Mouse (Mus musculus): ENCODE results near the gene Zmynd11.
A peak's percentile ranks its signal among the peaks of the same experiment; 100 is the strongest.

Zmynd11 gene

DNA sequence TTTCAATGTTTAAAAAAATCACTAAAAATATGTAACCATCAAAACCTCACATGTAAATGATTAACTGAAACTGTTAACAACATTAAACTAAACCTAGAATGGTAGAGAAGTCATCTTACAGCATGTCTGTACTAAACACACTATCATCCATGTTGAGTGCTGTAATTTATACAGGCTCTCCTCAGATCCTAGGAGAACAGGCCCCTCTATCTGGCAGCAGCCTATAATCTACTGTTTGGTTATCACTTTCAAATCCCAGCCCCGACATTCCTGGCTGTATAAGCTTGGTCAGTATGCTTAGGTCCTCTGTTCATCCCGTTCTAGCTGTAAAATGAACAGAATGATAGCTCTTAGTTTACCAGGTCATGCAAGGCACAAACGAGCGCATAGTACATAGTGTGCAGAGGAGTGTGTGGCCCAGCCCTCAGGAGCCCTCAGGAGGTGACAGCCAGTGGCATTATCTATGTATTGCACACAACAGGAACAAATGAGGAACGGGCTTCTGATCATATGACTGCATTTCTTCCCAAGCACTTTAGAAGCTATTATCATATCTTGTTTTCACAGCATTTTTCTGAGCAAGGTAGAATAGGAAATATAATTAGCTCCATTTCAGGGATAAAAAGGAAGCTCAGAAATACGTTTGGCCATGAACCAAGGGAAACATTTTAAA lies 51.5 kb downstream of the Zmynd11 start:
- DNase-seq (ENCODE audit: low read depth, low spot score), result no peak

DNA sequence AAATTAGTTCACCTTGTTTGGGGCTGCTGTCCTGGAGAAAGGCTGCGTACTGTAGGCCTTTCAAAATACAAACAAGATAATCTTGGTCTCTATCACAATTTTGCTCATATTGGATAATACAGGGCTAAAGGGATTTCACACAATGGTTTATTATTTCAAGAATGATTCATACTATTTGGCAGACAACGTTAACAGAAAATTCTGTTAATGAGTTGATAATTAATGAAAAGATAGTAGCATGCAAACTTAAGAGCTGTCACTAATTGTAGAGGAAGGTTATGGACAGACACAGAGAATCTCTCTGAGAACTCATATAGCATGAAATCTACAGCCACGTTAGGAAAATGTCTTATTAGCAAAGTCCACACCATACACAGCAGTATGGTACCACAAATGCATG lies 52.2 kb downstream of the Zmynd11 start:
- DNase-seq (ENCODE audit: low read depth, low spot score), result no peak

DNA sequence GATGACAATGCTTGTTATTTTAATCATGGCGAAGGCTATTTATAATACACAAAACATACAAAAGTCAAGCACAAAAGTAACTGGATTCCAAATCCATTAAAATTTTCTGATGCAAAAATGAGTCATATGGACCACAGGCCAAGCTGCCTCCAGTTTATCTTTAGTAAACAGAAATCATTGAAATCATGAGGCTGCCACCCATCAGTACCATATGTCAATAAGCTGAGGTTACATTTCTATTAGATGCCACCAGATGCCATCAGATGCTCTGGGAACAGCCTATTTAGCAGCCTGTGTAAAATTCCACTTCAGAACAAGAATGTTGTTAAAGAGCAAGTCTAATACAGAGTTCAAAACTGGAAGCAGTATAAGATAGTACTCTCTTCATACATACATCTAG lies 52.7 kb downstream of the Zmynd11 start:
- peak; percentile 40 for DNase-seq (ENCODE audit: low read depth, low spot score)

DNA sequence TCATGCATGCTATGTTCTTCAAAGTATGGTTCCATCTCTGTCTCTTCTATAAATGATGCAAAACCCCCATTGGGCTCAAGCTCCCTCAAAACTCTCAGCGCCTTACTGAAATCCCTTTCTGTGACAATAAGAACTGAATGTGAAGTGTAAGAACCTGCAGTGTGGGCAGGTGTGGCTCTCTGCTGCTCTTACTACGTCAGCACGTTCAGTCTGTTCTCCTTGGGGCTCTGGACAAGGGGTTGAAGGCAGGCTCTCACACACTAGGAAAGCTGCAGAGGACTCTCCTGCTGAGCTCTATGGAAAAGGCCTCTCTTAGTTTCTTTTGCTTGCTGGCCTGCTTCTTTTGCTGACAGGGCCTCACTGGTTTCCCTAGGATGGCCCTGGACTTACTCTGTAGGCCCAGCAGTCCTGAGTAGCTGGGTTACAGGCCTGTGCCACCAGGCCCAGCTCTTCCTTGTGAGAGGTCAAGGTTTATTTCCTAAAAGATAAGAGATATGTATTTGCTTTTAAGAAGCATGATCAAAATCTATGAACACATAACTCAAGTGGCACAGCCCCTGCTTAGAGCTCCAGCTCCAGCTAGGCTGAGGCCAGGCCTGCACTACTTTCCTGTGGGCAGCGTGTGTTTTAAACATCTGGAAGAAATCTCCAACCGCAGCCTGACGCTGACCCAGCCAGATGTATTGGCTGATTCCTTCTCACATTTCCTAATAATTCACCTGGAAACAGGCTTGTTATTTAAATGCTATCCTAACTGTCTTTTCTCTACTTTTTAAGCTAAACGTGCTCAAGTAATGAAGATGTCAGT lies 56.5 kb downstream of the Zmynd11 start:
- DNase-seq (ENCODE audit: low read depth, low spot score), result no peak

DNA sequence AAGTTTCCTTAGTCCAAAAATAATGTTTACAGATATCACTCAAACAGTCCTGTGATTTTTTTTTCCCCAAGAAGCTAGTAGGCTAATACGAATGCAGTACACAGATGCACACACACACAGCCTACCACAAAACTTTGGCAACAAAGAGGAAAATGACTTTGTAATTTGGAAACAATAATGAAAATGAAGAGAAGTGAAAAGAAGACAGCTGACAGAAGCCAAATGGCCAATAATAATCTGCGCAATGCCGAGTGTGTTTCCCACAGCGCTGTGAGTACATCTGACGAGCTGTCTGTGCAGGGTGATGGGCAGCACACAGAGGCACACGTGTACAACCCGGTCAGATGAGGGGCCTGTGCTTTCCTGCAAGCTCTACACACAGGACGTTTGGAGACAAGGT lies 58.4 kb downstream of the Zmynd11 start:
- DNase-seq (ENCODE audit: low read depth, low spot score), result no peak

DNA sequence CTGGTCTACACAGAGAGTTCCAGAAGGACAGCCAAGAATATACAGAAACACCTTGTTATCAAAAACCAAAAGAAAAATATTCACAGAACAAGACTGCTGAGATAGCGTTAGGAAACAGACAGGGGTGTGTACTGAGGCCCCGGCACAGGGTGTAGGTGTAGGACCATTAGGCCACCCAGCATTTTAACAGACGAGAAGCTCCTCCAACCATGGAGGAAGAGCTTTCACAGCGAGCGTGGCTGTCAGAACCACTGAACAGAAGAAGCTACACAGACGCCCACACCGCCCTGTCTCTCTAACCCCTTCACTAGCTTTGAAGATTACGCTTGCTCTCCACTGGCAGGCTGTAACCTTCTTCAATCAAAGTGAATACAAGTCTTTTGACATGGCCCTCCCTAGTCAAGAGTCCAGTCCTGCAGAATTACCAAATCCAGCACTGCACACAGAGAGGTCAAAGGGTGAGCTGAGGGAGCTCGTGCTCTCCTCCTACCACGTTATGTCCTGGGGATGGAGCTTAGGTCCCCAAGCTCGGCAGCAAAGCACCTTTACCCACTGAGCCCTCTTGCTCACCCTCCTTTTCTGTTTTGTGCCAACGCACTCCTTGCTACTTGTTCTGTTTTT lies 62.4 kb downstream of the Zmynd11 start:
- no peak for DNase-seq (ENCODE audit: low read depth, low spot score)

DNA sequence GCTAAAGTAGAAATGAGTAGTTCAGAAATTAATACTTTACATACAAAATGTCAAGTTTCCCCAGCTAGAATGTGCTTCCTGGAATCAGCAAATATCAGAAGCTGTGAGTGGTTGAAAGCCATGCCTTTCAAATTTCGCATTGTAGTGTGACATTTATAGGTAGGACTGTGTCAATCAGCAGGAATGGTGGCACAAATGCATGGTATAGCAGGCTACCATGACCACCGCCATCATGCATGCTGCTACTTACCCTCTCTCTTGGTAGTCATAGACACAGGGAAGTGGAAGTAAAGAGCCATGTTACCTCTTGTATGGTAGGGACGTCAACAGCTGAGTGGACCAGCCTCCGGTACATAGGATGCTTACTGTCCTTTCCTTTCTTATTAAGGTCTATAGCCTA lies 67.8 kb downstream of the Zmynd11 start:
- no peak for DNase-seq (ENCODE audit: low read depth, low spot score)

DNA sequence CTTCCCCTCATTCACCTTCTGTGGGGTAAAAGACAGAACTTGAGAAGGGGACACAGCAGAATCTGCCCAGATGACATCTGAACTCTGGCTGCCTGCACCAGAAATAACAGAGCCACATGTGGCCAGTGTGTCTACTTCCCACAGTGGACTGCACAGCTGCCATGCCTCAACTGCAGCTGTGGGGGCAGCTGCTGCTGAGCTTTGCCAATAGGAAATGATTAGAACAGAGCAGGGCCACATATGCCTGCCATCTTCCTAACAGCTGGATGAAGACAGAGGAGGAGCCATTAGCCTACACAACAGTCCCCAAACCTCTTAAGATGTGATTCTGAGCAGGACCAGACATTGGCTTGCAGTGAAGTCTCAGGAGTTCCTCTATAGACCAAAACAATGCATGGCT lies 69.3 kb downstream of the Zmynd11 start:
- DNase-seq (ENCODE audit: low read depth, low spot score), result no peak

DNA sequence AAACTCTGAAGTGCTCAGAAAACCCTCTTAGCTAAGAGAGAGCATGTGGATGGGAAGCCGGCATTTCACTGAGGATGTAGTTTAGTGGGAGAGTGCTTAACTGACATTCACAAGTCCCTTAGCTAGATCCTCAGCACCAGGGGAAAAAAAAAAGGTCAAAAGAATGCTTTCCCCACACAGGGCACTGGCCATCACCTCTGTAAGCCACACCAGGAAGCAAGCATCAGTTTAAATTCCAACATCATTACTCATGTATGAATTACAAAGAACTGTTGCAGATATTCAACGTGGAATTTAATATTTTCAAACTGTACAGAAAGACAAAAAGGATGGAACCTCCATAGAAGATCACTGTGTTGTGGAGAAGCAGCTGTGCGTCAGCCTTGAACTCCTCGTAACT lies 69.7 kb downstream of the Zmynd11 start:
- DNase-seq (ENCODE audit: low read depth, low spot score), result no peak

DNA sequence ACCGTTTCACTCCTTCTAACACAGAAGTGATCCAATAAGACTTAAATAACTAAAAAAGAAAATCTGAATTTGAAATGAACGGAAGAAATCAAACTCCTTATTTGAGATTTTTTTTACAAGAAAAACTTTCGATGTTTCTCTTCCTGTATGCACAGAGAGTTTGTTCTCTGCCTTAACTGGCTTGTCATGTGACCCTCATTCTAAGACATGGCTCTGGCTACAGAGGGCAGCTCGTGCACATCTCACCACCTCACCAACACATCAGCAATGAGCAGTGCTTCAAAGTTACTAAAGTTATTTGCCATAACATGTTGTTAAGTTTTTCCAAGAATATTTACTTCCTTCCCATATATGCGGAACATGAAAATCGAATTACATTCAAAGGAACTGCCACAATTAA lies 70.5 kb downstream of the Zmynd11 start:
- no peak for DNase-seq (ENCODE audit: low read depth, low spot score)

DNA sequence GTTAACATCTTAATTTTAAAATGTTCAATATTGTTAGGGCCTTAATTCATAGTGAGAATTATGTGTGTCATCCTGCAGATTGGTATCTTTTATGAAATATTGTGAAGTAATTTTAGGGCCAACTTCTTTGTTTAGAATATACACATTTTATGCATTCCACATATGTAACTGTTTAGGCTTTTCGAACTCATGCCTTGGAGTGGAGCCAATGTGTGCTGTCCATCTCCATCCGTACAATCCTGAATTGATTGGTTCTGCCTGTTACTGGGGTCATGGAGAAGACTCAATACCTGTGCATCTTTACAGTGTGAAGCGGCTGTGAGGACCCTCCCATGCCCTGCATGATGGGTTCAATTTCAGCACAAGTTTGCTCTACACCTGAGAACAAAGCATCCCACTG lies 72.3 kb downstream of the Zmynd11 start:
- no peak for DNase-seq (ENCODE audit: low read depth, low spot score)

DNA sequence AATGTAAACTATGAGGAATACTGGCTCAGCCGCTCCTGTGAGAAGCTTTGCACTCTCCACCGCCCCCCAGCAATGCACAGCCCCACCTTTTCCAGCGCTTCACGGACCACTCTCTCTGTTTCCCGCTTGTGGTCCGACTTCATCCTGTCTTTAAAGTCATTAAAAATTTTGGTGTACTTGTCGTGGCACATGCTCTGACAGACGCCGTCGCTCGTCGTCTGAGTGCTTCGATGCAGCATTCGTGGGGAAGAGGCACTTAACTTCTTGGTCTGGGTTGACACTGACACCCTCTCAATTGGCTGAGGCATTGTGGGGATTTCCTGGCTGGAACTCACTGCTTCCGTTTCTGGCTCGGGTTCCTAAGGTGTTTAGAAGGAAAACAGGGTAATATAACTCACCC lies 75.8 kb downstream of the Zmynd11 start:
- DNase-seq (ENCODE audit: low read depth, low spot score), result no peak

DNA sequence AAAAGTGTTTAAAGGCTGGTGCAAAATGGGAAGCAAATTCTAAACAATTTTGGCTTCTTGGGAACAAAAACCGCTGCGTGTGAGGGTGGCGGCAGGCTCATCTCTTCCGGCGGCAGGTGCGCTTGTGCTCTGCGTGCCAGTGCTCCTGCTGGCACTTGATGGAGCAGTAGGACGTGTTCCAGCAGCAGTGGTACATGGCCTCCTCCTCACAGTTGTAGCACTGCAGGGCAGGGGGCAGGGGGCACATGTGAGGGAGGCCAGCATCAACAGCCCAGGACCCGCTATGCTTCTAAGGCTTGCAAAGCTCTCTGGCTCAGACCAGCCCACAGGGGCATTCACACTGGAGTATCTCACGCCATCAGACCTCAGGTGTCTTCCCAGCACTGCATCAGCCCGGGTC lies 78.4 kb downstream of the Zmynd11 start:
- DNase-seq (ENCODE audit: low read depth, low spot score), result peak; percentile 79

DNA sequence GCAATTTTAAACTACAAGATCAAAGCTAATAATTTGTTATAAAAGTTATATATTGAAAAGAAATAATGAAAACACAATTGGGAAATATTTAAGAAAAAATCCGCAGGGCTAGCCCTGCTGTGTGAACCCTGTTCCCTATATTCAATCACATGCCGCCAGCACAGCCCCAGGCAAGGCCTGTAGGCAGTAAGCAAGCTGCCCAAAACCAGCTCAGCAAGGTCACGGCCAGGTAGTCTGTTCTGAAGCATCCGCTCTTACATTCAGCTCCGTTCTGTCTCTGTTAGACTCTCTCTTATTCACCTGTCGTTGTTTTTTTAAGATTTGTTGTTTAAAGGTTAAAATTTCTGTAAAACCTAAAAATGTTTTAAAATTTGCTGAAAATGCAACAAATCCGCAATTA lies 78.9 kb downstream of the Zmynd11 start:
- no peak for DNase-seq (ENCODE audit: low read depth, low spot score)

DNA sequence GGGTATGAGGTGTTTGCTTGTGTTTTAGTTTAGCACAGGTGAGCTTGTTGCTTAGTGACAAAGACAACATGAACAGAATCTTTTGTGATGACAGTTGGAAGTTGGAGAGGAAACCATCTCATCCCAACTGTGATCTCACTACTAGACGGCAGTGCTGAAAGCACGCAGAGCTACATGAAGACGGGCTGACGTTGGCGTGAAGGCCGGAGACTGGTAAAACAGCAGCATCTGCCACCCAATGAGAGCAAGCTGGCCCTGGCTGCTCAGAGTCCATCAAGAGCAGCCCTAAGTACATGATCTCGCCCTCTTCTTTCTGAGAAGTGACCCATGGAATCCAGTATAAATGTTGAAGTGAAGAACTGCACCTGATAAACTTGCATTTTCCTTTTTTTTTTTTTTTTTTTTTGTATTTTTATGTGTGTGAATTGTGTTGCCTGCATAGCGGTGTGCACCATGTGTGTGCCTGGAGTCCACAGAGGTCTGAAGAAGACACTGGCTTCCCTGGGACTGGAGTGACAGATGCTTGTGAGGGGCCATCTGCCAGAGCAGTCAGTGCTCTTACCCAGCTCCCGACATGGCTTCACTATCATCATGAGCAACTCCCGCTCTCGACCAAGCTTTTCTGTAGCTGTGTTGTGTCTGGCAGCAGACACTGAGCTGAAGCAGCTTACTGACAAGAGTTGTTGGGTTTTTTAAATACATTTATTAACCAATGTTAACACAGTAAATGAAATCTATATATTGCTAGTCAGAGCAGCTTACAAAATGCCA lies 80.8 kb downstream of the Zmynd11 start:
- DNase-seq (ENCODE audit: low read depth, low spot score), result peak; percentile 89

DNA sequence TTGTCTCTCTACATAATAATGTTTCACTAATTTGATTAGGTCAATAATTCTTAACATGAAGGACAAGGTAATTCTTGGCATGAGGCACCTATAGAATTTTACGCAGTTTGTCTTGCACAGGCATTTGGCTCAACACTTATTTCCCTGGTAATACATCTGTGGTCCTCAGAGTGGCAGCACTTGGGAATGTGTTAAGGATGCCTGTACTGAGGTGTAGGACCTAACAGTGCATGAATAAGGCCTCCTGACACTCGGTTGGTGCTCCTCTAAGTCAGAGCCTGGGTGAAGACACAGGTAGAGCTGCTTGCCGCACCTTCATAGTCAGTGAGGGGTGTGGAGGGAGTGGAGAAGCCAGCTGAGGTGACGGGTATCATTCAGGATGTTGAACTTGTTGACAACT lies 81.8 kb downstream of the Zmynd11 start:
- DNase-seq (ENCODE audit: low read depth, low spot score), result peak; percentile 42

DNA sequence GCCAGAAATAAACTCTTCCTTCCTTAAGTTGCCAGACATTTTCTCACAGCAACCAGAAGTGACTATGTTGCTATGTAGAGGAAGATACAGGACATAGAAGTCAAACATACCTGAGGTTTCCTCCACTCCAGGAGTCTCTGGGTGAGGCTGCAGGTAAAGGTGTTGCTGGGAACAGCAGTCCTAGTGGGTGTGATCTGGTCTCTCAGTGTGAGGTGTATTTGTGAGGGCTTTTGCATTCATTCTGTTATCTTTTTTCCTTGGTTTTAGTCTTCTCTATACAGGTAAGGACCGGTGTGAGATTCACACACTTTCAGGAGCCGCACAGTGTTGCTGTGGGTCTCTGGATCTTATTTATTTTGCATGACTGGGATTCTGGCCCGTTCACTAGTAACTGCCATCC lies 83.6 kb downstream of the Zmynd11 start:
- DNase-seq (ENCODE audit: low read depth, low spot score), result no peak

DNA sequence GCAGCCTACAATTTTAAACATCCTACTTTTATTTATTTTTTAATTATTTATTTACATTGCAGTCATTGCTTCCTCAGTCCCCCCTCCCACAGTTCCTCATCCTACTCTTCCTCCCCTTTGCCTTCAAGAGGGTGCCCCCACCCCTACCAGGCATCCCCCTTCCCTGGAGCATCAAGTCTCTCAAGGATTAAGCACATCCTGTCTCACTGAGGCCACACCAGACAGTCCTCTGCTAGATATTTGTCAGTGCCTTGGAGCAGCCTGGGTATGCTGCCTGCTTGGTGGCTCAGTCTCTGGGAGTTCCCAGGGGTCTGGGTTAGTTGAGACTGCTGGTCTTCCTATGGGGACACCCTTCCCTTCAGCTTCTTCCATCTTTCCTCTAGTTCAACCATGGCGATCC lies 91.0 kb downstream of the Zmynd11 start:
- no peak for DNase-seq (ENCODE audit: low read depth, low spot score)

DNA sequence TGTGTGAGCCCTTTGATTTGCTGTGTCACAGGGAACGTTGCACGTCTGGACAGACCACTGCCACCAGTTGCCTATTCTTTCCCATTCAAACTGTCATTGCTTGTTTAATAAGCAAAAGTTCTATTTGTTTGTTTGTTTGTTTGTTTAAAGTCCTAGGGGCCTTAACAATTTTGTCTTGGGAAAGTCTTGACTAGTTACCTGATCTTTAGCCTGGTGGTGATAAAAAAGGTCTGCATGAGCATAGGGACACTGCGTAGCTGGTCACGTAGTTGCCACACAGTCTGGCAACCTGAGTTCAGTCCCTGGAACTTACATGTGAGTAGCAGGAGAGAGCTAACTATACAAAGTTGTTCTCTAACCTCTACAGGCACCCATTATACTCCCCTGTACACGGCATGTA lies 95.9 kb downstream of the Zmynd11 start:
- DNase-seq (ENCODE audit: low read depth, low spot score), result no peak

DNA sequence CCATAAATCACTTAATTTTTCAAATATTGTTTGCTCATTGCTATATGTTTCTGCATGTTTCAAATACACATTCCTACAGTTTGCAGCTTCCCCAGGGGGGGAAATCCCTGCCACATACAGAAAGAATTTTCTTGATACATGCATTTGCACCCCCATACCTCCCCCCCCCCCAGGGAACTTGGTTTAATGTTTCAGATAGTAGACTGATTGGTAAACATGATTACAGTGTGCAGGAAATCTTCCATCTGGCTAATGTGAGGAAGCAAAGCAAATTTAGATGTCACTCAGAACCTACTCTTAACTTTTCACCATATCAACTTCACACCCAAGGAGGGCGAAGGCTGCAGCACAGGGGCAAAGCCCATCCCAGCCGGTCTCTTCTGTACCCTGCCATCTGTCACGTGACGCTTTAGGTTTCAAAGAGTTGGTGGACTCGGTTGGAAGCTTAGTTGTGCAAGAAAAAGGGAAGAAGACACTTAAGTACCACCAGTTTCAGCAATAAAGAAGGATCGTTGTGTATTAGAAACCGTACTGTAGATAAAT lies 97.1 kb downstream of the Zmynd11 start:
- no peak for DNase-seq (ENCODE audit: low read depth, low spot score)

DNA sequence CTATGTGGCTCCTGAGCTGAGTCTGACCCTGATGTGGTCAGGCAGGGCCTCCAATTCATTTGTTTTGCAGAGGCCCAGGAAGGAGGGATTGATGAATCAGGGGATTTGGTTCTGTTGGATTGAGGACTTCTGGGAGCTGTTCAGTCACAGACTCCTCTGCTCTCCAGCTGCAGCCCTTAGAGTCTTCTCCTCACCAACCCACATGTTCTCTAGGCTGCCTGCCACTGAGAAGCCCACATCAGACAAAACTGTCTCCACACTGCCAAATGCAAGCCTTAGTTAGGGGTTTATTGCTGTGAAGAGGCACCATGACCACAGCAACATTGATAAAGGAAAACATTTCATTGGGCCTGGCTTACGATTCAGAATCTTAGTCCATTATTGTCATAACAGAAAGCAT lies 101.5 kb downstream of the Zmynd11 start:
- peak; percentile 66 for DNase-seq (ENCODE audit: low read depth, low spot score)

DNA sequence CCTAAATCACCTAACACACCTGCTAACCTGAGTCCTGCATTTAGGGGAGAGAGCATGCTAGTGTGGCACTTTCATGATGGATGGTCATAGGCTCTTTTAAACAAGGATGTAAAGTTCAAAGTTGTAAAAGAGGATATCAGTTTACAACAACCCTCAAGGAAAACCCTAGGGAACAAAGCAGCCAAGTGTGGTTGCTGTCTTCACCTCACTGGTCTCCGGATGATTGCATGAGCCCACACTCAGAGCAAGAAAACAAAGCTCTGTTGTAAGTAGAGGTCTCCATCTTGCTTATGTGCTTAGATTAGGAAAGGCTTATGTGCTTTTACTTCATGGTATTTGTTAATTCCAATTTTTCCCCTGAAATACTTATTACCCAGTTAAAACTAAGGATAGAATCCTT lies 104.4 kb downstream of the Zmynd11 start:
- DNase-seq (ENCODE audit: low read depth, low spot score), result no peak

All from brain, adult 2 months (tissue).